Mouse (Mus musculus) testis, adult 10 weeks (tissue): Measurements from ENCODE around the gene Gimap3. TPM values are rescaled to one million over a fixed set of nuclear protein-coding genes. Genes with fewer than 3 reads are reported as not detected.

ENCODE experiments used
- polyA plus RNA-seq: library from polyadenylated mRNA; stranded (reverse); fragments of 350-450 nt; fragmentation: Illumina TruSeq; extraction: RNeasy Lipid Tissue Mini Kit (QIAGEN cat#74804); gene quantifications from one replicate; pipeline ENCODE4 v1.2.3, GENCODE M21; 2014; ENCODE audit warnings: low read depth, low replicate concordance

Gimap3 gene
- polyA plus RNA-seq = 0.25 TPM

DNA sequence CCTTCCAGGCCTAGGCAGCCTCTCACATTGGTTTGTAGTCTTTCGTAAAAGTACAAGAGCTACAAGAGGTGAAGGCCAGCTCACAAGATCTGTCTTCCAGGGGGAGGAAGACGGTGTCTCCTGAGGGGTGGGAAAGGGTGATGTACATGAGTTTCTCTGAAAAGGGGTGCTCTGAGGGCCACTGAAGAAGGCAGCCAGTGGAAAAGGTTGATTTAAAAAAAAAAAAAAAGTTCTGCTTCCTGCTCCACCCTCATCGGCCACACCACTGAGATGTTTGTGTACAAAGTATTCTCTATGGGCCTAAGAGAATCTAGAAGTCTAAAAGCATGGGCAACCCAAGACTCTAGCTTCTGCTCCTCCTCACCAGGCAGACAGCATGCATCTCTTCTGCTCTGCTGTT is at the start of gene Gimap3:
TSS of gene Gimap3 (minus strand) at position 156 of the 400 bp plus-strand sequence.

DNA sequence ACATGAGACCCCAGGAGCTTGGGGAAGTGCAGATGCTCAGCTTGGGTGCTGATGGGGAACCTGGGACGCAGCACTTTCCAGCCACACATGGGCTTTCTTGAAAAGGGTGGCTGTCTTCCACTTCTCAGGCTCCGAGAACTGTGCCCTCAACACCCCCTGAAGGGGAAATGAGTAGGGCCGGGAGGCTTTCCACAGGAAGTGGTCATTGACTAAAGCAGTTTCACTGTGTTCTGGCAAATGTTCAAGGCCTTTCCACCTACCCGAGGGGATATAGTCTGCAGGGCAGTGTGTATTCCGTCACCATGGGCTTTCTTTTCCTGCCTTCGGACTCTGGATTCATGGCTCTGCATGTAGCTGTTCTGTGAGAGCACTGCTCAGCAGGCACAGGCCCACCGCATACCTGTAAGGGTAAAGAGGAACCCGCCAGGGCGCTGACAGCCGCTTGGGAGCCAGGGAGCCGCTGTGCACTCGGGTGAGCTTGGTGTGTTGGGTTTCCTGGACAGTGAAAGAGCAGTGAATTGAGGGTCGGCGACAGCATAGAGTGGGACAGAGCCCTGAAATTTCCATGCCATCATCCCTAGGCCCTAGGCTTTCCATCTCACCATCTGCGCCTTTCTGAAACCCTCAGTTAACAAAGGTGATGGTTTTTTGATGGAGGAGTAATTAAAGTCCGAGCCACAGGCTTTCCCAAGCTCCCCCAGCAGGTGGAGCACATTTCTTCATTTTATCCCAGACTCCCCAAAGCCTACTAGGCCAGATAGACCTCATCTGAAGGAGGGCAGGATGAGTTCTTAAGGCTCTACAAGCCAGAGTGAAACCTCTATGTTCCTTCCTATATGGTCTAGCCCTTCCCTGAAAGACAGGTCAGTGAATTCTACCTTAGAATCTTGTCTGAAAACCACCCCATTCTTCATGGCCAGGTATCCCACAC is 24.4 kb downstream of the Gimap3 start, which contains the start of gene Gimap5:
TSS of gene Gimap5 (plus strand) at position 239 of the 931 bp plus-strand sequence.

GRCm38 (mm10) chr6:48738961-48739779 is 31.5 kb downstream of the Gimap3 start, which contains the start of gene Gimap1:
Gene Gimap1 (plus strand): TSS chr6:48739054.

GRCm38 (mm10) chr6:48718455-48718854 is 52.2 kb downstream of the Gimap3 start, which contains the start of the genes Gm28053 and Gimap7:
Gene Gm28053 (plus strand): TSS chr6:48718607.
Gene Gimap7 (plus strand): TSS chr6:48718621.

Other genes with a start within 250 kb of the Gimap3 start
- gene Atp6v0e2, start 233.2 kb downstream of the Gimap3 start, polyA plus RNA-seq = 9.1 TPM
- gene Lrrc61, start 216.1 kb downstream of the Gimap3 start, polyA plus RNA-seq = 16.8 TPM
- gene Rarres2, start 198.1 kb downstream of the Gimap3 start, polyA plus RNA-seq = 2.2 TPM
- gene Gm45021, start 181.2 kb downstream of the Gimap3 start, polyA plus RNA-seq = not detected
- 3.5 TPM for gene Repin1, start 177.0 kb downstream of the Gimap3 start, polyA plus RNA-seq
- gene Gm44965, start 176.9 kb downstream of the Gimap3 start, polyA plus RNA-seq = not detected
- gene Zfp775, start 168.8 kb downstream of the Gimap3 start, polyA plus RNA-seq = 0.14 TPM
- 0.06 TPM for gene AI854703, start 144.1 kb downstream of the Gimap3 start, polyA plus RNA-seq
- 0.24 TPM for gene Gimap8, start 123.6 kb downstream of the Gimap3 start, polyA plus RNA-seq
- 0.50 TPM for gene Gimap9, start 94.7 kb downstream of the Gimap3 start, polyA plus RNA-seq
- gene Gimap4, start 86.3 kb downstream of the Gimap3 start, polyA plus RNA-seq = 2.3 TPM
- 1.6 TPM for gene Gimap6, start 62.6 kb downstream of the Gimap3 start, polyA plus RNA-seq
- gene Gm28053, start 52.2 kb downstream of the Gimap3 start, polyA plus RNA-seq = not detected
- not detected for gene Gimap7, start 52.2 kb downstream of the Gimap3 start, polyA plus RNA-seq
- gene Gimap1, start 31.8 kb downstream of the Gimap3 start, polyA plus RNA-seq = not detected
- 0.28 TPM for gene Gimap5, start 24.7 kb downstream of the Gimap3 start, polyA plus RNA-seq
- 14.7 TPM for gene Tmem176a, start 70.1 kb upstream of the Gimap3 start, polyA plus RNA-seq
- gene Tmem176b, start 70.6 kb upstream of the Gimap3 start, polyA plus RNA-seq = 7.9 TPM
- not detected for gene Aoc1, start 102.0 kb upstream of the Gimap3 start, polyA plus RNA-seq
- gene 1600015I10Rik, start 159.0 kb upstream of the Gimap3 start, polyA plus RNA-seq = not detected
- gene Doxl2, start 204.1 kb upstream of the Gimap3 start, polyA plus RNA-seq = not detected
- not detected for gene Svs1, start 216.0 kb upstream of the Gimap3 start, polyA plus RNA-seq